Mouse (Mus musculus) adrenal gland, adult 10 weeks (tissue): ENCODE data around the gene Dpf1. TPM values are rescaled to one million over a fixed set of nuclear protein-coding genes. Genes with fewer than 3 reads are reported as not detected.

Experiments
- polyA plus RNA-seq: library from polyadenylated mRNA; stranded (reverse); fragments of 350-450 nt; fragmentation: Illumina TruSeq; extraction: RNeasy Lipid Tissue Mini Kit (QIAGEN cat#74804); gene quantifications from one replicate; pipeline ENCODE4 v1.2.3, GENCODE M21; 2014; ENCODE audit warnings: low read depth, low replicate concordance

The Dpf1 gene
- not detected for polyA plus RNA-seq

GRCm38 (mm10) chr7:29303738-29304462, at the start of gene Dpf1:
TSS of gene Dpf1 (plus strand) at chr7:29303951.

GRCm38 (mm10) chr7:29281201-29282073, 22.3 kb upstream of the Dpf1 start, which contains the start of gene Spint2:
TSS of gene Spint2 (minus strand) at chr7:29281912.

GRCm38 (mm10) chr7:29288942-29289638, 14.7 kb upstream of the Dpf1 start, which contains the start of gene Ppp1r14a:
TSS of gene Ppp1r14a (plus strand) at chr7:29289308.

Other genes starting within 250 kb of the Dpf1 start
- gene Ryr1, start 178.8 kb upstream of the Dpf1 start, polyA plus RNA-seq: 0.47 TPM
- 0.23 TPM for gene Rasgrp4, start 169.1 kb upstream of the Dpf1 start, polyA plus RNA-seq
- gene Fam98c, start 147.7 kb upstream of the Dpf1 start, polyA plus RNA-seq: 1.3 TPM
- gene Ggn, start 133.7 kb upstream of the Dpf1 start, polyA plus RNA-seq: not detected
- gene Spred3, start 133.5 kb upstream of the Dpf1 start, polyA plus RNA-seq: 8.0 TPM
- 105 TPM for gene Psmd8, start 123.2 kb upstream of the Dpf1 start, polyA plus RNA-seq
- 0.35 TPM for gene Catsperg1, start 89.9 kb upstream of the Dpf1 start, polyA plus RNA-seq
- gene Kcnk6, start 71.4 kb upstream of the Dpf1 start, polyA plus RNA-seq: 2.7 TPM
- gene Yif1b, start 65.6 kb upstream of the Dpf1 start, polyA plus RNA-seq: not detected
- gene 2200002D01Rik, start 55.5 kb upstream of the Dpf1 start, polyA plus RNA-seq: 2.6 TPM
- 7.2 TPM for gene Spint2, start 22.0 kb upstream of the Dpf1 start, polyA plus RNA-seq
- not detected for gene Ppp1r14a, start 14.6 kb upstream of the Dpf1 start, polyA plus RNA-seq
- gene Sipa1l3, start 214.7 kb downstream of the Dpf1 start, polyA plus RNA-seq: 5.3 TPM